Mouse (Mus musculus) layer of hippocampus, postnatal 36 days (tissue): ENCODE results near the gene Fmo2. TPM values are rescaled to one million over a fixed set of nuclear protein-coding genes. Genes with fewer than 3 reads are reported as not detected.
A peak's percentile ranks its signal among the peaks of the same experiment; 100 is the strongest.

ENCODE experiments used
- DNase-seq, 2 experiments: peaks; one replicate each; pipeline ENCODE4 v3.0.0; 2022
- total RNA-seq, 2 experiments: library from RNA; stranded (reverse); gene quantifications; 2 replicates each; pipeline ENCODE4 v1.2.3; 2021

Gene Fmo2
- total RNA-seq: 1 to 10 TPM; 2.3 to 4.9 TPM

DNA sequence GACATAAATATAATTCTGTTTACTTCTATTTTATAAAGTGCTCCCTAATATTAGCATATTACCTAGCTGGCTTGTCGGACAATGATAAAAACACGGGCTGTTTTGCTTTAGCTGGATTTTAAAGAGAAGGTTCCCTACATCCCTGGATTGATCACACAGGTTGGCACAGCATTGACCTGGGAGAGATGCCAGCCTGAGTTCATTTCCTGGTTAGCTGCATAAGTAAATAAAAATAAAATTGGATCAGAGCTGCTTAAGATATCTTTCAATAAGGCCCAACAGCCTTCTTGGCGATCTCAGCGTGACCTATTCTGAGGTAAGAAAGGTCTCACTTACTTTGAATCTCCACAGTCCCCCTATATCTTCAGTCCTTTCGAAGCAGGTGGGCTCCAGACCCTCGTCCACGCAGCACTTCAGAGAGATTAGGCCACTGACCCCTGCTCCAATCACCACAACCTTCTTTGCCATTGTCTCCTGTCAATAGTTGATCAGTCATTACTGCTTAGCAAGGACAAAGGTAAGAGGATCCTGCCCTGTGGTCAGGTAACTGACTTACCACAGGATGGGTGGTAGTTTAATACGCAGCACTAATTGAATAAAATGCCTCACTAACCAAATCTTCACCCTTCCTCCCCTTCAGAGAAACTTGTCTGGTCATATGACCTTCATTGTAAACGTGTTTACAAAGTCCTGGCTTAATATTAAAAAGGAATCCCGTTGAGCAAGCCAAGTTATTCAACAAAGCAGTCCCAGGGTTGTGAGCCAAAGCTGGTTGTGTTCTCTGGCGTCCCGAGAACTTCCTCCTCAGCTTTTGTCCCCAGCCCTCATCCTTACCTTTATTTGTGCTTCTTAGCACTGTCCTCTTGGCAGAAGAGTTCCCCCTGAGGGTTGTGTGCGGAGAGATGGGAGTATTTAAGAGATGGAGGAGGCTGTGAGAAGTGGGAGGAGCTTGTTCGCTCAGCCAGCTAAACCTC, at the start of gene Fmo2:
Gene Fmo2 (minus strand): TSS at position 889 of the 974 bp plus-strand sequence.
- DNase-seq: no peak

DNA sequence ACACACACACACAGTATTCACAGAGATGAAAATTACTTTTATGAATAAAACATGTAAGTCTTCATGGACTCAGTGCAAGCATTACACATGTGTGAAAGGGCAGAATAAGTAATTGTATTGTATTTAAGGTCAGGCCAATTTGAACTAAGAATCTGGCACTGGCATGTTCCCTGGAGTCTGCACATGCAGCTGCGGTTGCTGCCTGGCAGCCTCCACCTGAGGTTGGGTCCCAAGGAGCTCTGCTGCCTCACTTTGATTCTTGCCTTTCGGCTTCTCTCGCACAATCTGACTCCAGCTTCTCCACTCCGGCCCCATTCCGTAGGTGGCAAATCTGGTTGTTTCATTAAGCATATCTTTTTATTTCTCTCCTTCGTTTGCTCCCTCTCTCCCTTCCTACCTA, 49.4 kb upstream of the Fmo2 start:
- no peak for DNase-seq

DNA sequence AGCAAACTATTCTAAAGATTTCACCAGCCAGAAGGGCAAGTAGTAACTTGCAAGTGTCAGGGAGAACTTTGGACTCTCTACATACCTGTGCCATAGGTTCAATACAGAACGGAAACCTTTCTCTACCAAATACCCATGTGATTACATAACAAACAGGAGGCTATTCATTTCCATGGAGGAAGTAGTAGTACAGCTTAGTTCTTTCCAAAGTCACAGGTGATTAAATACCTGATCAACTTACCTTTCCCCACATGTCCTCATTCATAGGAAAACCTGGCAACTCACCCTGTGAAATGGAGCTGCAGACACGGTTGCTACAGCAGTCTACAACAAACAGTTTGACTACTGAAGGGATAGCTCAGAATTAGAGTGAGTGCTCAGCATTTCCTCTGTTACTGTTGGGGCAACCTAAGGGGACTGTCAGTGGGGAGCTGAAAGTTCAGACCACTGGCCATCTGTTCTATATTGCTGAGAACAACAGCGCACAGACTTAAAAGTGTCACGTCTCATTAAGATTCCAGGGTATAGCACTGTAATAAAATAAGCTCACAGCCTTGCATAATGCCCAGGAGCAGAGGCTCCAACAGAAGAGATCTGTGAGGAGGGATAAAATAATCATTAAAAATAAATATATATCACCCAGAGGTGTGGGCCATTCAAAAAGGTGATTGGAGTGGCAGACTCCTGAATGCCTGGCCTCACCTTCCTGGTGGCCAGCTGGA, 48.5 kb upstream of the Fmo2 start:
- DNase-seq: no peak

DNA sequence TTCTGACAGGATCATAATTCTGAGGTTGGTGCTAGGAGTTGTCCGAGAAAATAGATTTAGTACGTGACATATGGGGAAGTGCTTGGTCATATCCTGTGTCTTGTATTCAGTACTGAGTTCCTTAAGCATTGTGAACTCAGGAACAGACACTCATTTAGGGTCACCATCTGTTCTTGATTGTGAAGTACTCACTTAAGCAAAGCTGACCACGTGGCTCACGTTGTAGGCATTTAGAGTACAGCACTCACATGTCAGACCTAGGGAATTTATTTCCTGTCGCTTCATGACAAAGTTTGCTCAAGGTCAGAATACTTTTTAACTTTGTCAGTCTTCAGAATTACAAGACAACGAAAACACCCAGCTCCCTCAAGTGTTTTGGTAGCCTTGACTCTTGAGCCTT, 45.2 kb upstream of the Fmo2 start:
- DNase-seq: no peak

DNA sequence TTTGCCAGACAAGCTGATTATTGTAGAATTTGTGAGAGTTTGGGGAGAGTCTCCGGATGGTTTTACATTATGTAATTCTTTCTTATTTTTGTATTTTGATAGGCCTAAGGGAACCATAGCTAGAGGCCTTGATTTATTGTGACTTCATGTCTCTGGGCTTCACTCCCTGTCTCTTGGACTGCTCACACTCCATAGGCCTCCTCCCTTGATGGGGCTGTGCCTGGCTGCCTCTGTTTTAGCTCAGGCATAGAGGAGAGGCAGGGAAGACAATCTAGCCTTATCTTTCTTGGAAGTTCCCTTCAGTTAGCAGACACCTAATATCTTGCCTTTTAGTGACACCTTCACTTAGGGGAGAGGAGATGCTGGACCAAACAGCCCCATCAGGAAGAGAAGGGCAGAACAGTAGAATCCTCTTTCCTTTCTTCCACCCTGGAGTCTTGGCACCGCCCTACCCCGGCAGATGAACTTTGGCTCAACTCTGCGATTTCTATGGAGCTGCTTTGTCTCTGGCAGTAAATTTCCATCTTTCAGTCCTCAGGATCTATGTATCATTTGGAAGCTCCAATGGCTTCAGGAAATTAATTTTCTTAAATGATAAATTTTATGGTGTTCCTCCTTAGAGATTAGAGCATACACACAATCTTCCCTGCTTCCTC, 40.3 kb upstream of the Fmo2 start:
- DNase-seq: no peak

DNA sequence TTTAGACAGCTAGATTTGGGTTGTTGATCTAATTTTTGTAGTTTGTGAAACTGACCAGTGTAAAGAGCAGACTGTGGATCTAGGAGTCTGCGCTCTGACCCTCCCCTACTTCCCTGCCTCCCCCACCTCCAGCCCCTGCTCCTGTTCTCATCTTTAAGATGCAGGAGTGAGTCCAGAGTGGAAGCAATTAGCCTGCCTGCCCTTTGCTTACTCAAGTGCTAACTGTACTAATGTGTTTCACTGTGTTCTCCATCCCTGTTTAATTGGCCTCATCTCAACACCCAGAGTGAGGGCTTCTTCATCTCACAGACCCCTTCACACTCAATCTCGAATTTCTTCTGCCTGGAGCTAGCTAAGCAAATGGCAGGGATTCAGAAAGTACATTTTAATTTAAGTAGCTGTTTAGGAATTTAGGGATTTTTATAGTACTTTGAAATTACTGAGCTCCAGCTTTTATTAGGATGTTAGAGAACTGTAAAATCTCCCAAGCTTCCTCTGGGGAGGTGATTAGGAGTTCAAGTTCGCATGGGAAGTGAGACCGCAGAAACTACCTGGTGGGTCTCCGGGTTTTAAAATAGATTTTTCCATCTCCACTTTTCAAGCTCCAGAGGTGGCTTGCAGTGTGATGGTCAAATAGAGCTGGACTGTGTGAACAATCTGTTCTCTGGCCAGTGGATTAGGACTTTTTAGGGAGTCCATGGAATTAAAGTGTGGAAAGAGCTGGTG, 39.6 kb upstream of the Fmo2 start:
- DNase-seq: no peak

DNA sequence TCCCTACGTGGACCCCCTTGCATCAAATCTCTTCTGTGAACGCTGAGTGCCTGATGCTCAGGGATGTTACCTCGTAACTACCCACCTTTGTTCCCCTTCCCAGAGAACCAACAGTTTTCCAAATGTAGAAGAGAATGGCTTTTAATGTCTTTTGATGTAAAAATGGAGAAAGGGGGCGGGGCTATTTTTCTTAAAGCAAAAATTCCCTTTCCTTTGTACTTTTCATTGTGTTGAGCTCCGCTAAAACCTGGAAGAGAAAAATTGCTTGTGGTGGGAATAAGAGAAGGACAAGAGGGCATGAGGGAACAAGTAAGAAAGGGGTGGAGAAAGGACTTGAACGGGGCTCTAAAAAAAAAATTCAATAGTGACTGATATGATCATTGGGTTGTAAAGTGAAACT, 38.9 kb upstream of the Fmo2 start, which contains the start of gene Fmo6:
Gene Fmo6 (minus strand): TSS at position 101 of the 400 bp plus-strand sequence.
- DNase-seq: no peak

DNA sequence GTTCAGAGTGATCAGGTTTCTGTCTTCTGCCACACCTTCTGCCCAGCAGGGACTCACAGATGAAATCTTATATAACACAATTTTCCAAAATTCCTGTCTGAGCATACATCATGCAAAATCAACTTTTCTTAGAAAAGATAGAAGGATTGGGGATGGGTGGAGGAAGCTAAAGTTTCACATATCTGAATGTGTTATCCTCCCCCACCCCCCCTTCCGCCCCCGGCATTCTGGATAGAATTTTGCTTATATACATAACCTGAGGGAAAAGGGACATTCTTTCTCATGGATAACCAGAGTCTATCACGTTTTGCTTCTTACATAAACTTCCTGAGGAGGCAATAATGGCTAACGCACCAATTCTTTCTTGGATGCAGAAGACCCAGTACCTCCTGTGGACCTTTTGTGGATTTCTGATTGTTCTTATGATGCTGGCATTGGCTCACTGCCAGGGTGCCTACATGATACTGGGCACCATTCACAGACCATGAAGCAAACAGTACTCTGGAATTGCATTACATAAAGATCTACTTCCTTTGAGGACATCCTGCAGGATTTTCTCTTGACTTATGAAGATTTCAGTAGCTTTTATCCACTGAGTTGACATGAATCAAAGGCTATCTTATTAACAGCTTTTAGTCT, 36.0 kb upstream of the Fmo2 start:
- no peak for DNase-seq

DNA sequence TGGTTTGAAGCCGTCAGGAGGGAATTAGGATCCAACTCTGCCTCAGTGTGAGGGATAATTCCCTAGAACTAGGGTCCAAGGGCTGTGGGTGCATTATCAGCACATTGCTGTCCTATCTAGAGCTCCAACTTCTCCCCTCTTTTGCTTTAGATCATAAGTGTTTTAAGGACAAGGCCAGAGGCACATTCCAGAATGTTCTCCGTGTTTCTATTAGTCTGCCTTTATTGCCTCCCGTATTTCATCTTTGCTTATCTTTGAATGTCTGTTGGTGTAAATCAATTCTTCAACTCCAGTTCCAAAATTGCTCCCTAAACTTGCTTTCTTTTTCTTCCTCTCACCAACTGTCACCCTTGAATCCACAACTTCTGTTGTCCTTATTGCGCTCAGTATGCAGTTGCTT, 33.9 kb upstream of the Fmo2 start:
- DNase-seq: no peak

DNA sequence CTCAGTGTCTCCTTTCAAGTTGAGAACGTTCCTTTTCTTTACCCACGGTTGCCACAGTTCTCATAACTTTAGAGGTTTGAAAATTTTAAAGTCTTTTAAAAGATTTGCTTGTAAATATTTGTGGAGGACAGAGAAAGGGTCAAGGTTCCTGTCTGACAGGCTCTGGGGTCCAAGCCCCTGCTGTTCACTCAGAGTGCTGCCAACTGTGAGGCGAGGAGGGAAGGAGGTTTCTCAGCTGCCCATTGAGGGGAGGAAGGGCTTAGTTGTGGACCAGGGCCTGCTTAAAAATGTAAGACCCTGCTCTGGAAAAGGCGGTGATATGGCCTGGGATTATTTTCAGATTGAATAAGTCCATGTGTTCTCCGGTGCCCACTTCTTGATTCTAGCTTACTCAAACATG, 33.4 kb upstream of the Fmo2 start:
- no peak for DNase-seq

DNA sequence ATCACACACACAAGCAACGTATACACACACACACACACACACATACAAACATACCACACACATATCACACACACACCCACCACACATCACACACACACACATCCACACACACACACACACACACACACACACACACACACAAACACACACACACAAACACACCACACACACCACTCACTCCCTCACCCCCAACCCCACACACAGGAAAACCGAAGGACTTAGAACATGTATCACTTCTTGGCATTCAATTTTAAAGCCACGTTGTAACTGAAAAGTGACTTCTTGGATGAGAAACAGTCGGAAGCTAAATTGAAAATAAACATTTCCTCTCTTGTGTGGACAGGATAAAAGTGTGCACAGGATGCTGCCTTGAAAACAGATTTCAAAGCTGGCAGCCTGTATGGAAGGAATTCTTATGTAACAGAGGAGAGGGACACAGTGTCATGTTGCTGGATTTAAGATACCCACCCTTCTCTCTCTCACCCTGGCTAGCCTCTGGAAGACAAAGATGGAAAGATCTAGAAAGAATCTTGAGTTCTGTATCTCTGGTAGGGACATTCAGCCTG, 32.9 kb upstream of the Fmo2 start:
- no peak for DNase-seq

DNA sequence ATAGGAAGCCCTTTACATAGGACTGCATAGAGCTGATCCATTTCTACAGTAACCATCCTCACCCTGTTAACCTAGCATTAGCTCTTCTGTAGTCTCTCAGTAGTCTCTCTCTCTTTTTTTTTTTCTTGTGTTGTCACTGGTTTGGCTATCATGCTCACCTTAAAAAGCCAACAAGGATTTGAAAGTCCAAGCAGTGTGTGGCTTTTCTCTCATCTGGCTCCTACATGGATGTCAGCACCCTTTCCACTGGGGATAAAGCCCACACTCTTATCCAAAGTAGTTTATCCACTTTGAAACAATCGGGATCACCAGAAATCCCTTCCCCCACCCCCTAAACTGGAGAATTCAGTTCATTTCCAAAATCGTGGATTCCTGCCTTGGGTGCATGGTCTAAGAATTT, 32.1 kb upstream of the Fmo2 start:
- no peak for DNase-seq

DNA sequence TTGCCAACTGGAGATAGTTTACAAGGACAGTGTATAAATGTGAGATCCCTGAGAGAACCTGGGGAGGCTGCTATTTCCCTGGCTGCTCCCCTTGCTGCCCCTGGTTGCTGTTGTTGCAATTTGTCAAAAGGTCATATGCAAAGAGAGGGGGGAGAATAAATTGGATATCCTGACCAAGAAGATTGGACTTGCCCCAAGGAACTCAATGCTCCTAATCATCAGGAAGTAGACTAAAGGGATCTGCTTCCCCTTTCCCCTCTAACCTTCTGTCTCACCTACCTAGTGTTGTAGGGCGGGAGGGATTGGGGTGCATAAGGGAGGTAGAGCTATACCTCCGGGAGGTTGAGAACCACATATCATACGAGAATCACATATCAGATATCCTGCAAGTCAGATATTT, 30.6 kb upstream of the Fmo2 start:
- no peak for DNase-seq

DNA sequence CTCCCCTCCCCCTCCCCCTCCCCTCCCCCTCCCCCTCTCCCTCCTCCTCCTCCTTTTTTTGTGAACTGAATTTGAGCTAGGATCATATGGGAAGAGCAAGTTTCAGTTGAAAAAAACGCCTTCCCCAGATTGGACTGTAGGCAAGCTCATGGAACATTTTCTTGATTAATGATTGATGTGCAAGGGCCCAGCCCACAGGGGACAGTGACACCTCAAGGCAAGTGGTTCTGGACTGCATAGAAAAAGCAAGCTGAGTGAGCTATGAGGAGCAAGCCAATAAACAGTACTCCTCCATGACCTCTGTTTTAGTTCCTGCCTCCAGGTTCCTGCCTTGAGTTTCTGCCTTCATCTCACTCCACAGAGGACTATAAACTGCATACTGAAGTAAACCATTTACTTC, 26.6 kb upstream of the Fmo2 start:
- DNase-seq: no peak

DNA sequence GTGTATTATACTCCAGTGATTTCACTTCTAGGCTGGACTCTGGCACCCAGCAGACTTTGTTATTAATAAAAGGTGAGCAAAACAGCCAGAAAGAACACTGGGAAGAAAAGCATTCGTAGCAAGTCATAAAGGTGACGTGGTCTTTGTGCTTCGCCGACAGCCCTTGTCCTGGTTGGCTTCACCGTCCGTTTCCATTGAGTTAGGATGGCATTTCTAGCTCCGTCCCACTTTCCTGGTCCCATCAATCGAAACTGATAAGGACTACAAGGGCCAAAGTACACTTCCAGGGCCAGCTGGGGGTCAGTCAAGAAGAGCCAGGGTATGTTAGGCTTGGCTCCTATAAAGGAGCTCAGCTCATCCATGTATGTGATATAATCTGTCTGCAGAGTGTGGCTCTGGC, 18.1 kb upstream of the Fmo2 start:
- no peak for DNase-seq

DNA sequence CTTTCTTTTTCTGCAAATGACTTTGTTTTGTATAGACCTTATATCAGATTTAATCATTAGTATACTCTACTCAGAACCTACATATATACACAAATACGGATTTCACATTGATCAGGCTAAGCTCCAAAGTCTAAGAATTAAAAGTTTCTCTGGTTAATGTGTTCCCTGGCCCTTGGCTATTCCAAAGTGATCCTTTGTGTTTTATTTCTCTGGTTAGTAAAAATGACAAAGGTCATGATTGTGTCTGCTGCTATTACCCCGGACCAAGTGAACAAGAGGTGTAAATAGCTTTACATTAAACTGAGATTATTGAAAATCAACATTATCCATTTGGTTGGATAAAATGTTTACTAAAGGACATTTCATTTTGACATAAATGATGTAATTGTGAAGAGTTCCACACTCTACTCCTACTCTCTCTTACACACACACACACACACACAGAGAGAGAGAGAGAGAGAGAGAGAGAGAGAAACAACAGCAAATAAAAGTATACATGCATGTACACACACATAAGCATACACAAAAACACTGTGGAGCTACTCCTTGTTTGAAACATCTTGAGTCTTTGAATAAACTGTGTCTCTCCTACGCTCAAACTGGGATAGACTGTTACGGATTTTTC, 16.5 kb upstream of the Fmo2 start:
- no peak for DNase-seq

DNA sequence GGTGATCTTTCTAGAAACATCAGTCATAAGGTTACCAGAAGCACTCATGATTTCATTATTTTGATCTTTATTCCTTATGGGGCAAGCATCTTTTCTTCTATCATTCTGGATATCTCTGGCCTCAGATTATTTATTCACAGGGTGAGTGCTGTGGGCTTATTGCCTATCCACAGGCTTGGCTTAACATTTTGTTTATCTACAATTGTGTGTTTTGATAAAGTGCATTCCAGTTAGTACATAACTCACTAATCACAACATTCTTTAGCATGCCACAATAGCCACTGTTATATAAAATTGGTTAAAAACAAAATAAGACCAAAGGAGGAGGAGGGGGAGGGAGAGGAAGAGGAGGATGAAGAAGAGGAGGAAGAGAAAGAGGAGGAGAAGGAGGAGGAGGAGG, 13.6 kb upstream of the Fmo2 start:
- no peak for DNase-seq

DNA sequence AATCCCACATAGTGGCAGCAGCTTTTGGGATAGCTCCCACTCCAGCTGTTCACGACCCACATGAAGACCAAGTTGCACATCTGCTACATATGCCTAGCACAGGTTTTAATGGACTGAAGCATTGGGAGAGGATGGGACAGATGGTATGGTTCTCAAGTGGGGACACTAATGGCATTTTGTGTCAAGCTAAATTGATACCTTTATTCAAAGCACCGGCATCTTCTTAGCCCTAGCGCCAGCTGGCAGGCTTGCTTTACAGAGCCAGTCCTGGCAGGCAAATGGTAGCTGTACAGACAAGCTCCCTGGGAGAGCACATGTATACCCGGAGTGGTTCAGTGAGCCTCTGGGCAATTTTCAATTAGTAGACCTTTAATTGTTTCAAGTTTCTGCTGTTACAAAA, 3.4 kb upstream of the Fmo2 start:
- no peak for DNase-seq

DNA sequence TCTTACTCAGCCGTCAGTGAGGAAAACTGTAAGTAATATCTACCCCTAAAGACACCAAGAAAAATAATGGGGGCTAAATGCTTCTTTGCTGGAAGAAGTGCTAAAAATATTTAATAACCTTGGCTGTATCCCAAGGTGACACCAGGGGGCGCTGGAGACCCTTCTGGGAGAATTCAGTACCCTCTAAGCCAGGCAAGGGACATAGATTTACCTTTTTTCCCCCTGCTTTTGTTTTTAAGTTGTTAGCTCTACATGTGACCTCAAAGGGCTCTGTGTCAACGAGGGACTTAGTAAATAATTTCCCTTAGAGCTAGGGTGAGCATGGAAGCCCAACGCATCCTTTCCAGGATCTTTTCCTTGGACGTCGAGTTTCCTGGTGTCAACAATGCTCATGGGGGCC, 2.6 kb downstream of the Fmo2 start:
- DNase-seq: peak; percentile 34 to 55

DNA sequence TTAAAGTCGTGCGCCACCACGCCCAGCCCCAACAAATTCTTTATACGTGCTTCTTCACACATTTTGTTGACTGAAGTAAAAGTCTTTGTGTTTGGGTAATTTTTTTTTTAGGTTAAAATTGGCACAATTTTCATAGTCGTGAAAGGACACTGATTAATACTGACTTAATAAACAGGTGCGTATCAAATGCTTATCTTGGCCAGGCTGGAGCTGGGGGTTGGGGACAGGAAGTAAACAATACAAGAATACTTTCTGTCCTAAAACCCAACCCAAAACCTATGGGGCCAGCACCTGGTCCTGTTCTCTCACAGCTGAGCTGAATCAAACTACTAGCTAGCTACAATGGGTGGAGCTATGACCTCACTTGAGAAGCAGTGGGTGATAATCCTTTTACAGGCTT, 5.5 kb downstream of the Fmo2 start:
- DNase-seq: no peak

DNA sequence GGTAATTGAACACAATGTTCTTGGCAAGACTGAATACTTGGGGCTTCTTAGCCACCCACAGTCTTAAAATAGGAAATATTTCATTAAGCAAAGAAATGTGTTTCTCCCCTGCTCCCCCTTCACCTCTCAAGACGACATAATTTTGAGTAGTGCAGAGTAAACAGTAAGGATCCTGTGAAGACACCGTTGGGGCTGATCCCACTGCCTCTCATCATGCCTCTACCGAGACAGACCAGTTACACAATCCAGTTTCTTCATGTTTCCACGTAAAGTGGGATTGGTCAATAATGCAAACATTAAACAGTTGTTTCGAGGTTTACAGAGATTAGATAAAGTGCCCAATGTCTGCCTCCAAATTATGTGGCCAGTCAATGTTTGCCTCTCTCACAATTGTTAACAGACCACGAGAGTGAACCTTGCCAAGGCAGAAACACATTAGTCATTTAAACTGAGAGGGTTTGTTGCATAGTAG, 6.5 kb downstream of the Fmo2 start:
- DNase-seq: no peak
